Mouse (Mus musculus) lung, adult 2 months (tissue): ENCODE measurements at regions not wholly inside any gene's neighbourhood (a gene's known extent, or its start where the extent isn't known, plus 50 kb on each side); places are given as distances from the start of the nearest gene placed in this dataset.

Experiments used
- CTCF ChIP-seq: fragments of 200-500 bp; IDR thresholded peaks from 2 replicates; pipeline ENCODE4 v1.5.1; 2011; ENCODE audit warnings: mild to moderate bottlenecking, low read length, control low read depth; ENCODE audit not compliant: insufficient read depth
- POLR2A ChIP-seq: fragments of 200-500 bp; IDR thresholded peaks from 2 replicates; pipeline ENCODE4 v1.6.1; 2011; ENCODE audit warnings: low read depth, mild to moderate bottlenecking, control low read depth, low read length, borderline replicate concordance; ENCODE audit errors: extremely low read depth

DNA sequence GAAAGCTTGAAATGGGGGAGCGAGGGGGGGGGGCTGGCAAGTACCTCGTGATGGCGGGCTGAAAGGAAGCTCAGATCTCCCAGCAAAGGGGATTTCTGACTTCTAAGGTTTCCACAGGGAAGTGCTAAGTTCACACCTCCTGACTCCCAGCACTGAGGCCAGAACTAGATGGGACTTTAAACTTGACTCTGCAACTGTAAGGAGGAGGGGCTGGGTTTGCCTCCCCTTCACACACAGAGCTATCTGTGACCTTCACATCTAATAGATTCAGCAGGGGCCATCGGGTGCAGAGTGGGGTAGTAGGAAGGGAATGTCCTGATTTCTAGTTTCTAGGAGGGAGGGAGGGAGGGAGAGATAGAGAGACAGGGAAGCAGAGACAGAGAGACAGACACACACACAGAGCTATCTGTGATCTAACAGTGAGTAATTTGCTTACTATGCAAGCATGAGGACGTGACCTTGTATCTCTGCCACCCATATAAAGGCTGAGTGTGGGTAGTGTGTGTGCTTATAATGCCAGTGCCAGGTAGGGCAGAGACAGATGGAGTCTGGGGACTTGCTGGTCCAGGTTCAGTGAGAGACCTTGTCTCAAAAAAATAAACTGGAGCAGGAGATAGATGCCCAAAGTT, 125.2 kb upstream of the Shb start:
- TF ChIP-seq CTCF = no peak
- TF ChIP-seq POLR2A = no peak
